Mouse (Mus musculus) embryonic facial prominence, embryonic 13.5 days (tissue): ENCODE measurements around the gene Catsper3. TPM values are rescaled to one million over a fixed set of nuclear protein-coding genes. Genes with fewer than 3 reads are reported as not detected.

Experiments
- polyA plus RNA-seq: library from polyadenylated mRNA; unstranded; fragments of >200 nt; fragmentation: Nextera tagmentation; extraction: Ambion mirVana; gene quantifications from 2 replicates; pipeline ENCODE4 v1.2.1, GENCODE M21; 2015

Gene Catsper3
- polyA plus RNA-seq, 1 experiment from 2014 or later: not detected

Other genes with a start within 250 kb of the Catsper3 start
- gene Ddx41, start 247.9 kb upstream of the Catsper3 start, polyA plus RNA-seq: 73.0 and 80.0 TPM in 2 replicates
- gene Fam193b, start 213.4 kb upstream of the Catsper3 start, polyA plus RNA-seq: 47.4 and 49.9 TPM in 2 replicates
- gene Tmed9, start 210.8 kb upstream of the Catsper3 start, polyA plus RNA-seq: 158 and 177 TPM in 2 replicates
- gene B4galt7, start 184.7 kb upstream of the Catsper3 start, polyA plus RNA-seq: 34.3 and 35.1 TPM in 2 replicates
- gene Caml, start 161.6 kb upstream of the Catsper3 start, polyA plus RNA-seq: 76.3 and 76.5 TPM in 2 replicates
- gene Ddx46, start 149.5 kb upstream of the Catsper3 start, polyA plus RNA-seq: 43.2 and 44.3 TPM in 2 replicates
- gene B230219D22Rik, start 91.4 kb upstream of the Catsper3 start, polyA plus RNA-seq: 71.5 and 73.7 TPM in 2 replicates
- gene Txndc15, start 69.9 kb upstream of the Catsper3 start, polyA plus RNA-seq: 109 and 110 TPM in 2 replicates
- 44.3 and 61.4 TPM in 2 replicates for gene Pcbd2, start 57.2 kb upstream of the Catsper3 start, polyA plus RNA-seq
- 27.7 and 62.7 TPM in 2 replicates for gene Pitx1, start 51.6 kb downstream of the Catsper3 start, polyA plus RNA-seq